Mouse (Mus musculus) hindbrain, embryonic 12.5 days (tissue): ENCODE data around the gene Gm4756. TPM values are rescaled to one million over a fixed set of nuclear protein-coding genes. Genes with fewer than 3 reads are reported as not detected.
"Not testable (repeated sequence)": the region's sequence is repeated elsewhere in the genome, so short reads cannot be mapped to it uniquely, and the experiment has no call there.

Experiments
- ATAC-seq: fragments of 200-750 bp; cut with Nextera tagmentation; 2 replicates; pipeline ENCODE4 v1.8.0; 2017; ENCODE audit warnings: moderate TSS enrichment; ENCODE audit not compliant: low FRiP score
- H3K27ac ChIP-seq: fragments of 300-500 bp; sonication (generic); 2 replicates; pipeline ENCODE4 v1.5.1; 2016; ENCODE audit warnings: mild to moderate bottlenecking
- H3K27me3 ChIP-seq: fragments of 300-500 bp; sonication (generic); 2 replicates; pipeline ENCODE4 v1.6.1; 2016; ENCODE audit warnings: mild to moderate bottlenecking
- H3K36me3 ChIP-seq: fragments of 300-500 bp; sonication (generic); 2 replicates; pipeline ENCODE4 v1.6.1; 2016; ENCODE audit warnings: mild to moderate bottlenecking
- H3K4me1 ChIP-seq: fragments of 300-500 bp; sonication (generic); 2 replicates; pipeline ENCODE4 v1.6.1; 2016
- H3K4me2 ChIP-seq: fragments of 300-500 bp; sonication (generic); replicated peaks from 2 replicates; pipeline ENCODE4 v1.6.1; 2016; ENCODE audit warnings: mild to moderate bottlenecking
- H3K4me3 ChIP-seq: fragments of 300-500 bp; sonication (generic); 2 replicates; pipeline ENCODE4 v1.5.1; 2016; ENCODE audit warnings: mild to moderate bottlenecking
- H3K9ac ChIP-seq: fragments of 300-500 bp; sonication (generic); 2 replicates; pipeline ENCODE4 v1.6.1; 2016; ENCODE audit warnings: mild to moderate bottlenecking, moderate library complexity
- H3K9me3 ChIP-seq: fragments of 300-500 bp; sonication (generic); replicated peaks from 2 replicates; pipeline ENCODE4 v1.6.1; 2016; ENCODE audit warnings: mild to moderate bottlenecking
- WGBS: fragments of 180-500 bp; shearing (Covaris S2); methylation state at CpG from one replicate; pipeline ENCODE4 v1.1.7; 2016; 5-methylcytosine and 5-hydroxymethylcytosine counted together
- polyA plus RNA-seq: library from polyadenylated mRNA; unstranded; fragments of >200 nt; fragmentation: Nextera tagmentation; extraction: Ambion mirVana; gene quantifications from 2 replicates; pipeline ENCODE4 v1.2.1, GENCODE M21; 2016

The Gm4756 gene
- polyA plus RNA-seq, 1 experiment from 2014 or later: not detected

- H3K36me3 ChIP-seq: no peaks in the 10 kb centered on the region
- no peak overlapping the region for H3K4me3 ChIP-seq
- H3K27ac ChIP-seq: no peak overlapping the region
- no peaks in the 10 kb centered on the region for H3K27me3 ChIP-seq
- WGBS: 90% methylated on average over 7 of the region's 7 CpGs
- H3K9me3 ChIP-seq: no peaks in the 10 kb centered on the region; the same call in 1 of the 2 replicates
- H3K9ac ChIP-seq: no peak overlapping the region
- no peaks in the 10 kb centered on the region for H3K4me1 ChIP-seq
- ATAC-seq: no peak
- no peak overlapping the region for H3K4me2 ChIP-seq
Observed at GRCm38 (mm10) chr12:72628751-72629150, 20.7 kb downstream of the Gm4756 start.

- Histone ChIP-seq H3K36me3 (no peaks in the 10 kb centered on the region), H3K9ac (no peak overlapping the region), H3K27ac (no peak overlapping the region), H3K9me3 (no peaks in the 10 kb centered on the region), H3K27me3 (no peaks in the 10 kb centered on the region), H3K4me1 (no peaks in the 10 kb centered on the region), H3K4me2 (no peak overlapping the region), H3K4me3 (no peak overlapping the region)
- ATAC-seq: no peak
- WGBS: 89% methylated on average over 5 of the region's 5 CpGs
Observed at GRCm38 (mm10) chr12:72622853-72623496, 26.5 kb downstream of the Gm4756 start.

GRCm38 (mm10) chr12:72621441-72621840, 28.0 kb downstream of the Gm4756 start:
- ATAC-seq: no peak
- no peaks in the 10 kb centered on the region for H3K36me3 ChIP-seq
- 83% methylated on average over 1 of the region's 1 CpGs for WGBS

GRCm38 (mm10) chr12:72620856-72621255, 28.6 kb downstream of the Gm4756 start:
- WGBS: 94% methylated on average over 7 of the region's 7 CpGs
- Histone ChIP-seq H3K9me3 (no peaks in the 10 kb centered on the region), H3K4me2 (no peak overlapping the region)

More at GRCm38 (mm10) chr12:72621441-72621840, 28.0 kb downstream of the Gm4756 start:
- Histone ChIP-seq H3K27me3 (no peaks in the 10 kb centered on the region), H3K4me3 (no peak overlapping the region), H3K9ac (no peak overlapping the region), H3K27ac (no peak overlapping the region), H3K4me2 (no peak overlapping the region), H3K9me3 (no peaks in the 10 kb centered on the region), H3K4me1 (no peaks in the 10 kb centered on the region)

GRCm38 (mm10) chr12:72612053-72612452, 37.4 kb downstream of the Gm4756 start:
- Histone ChIP-seq H3K4me3 (no peak overlapping the region), H3K9me3 (no peaks in the 10 kb centered on the region), H3K27me3 (no peaks in the 10 kb centered on the region), H3K36me3 (no peaks in the 10 kb centered on the region), H3K4me1 (no peaks in the 10 kb centered on the region), H3K4me2 (no peak overlapping the region), H3K27ac (no peak overlapping the region), H3K9ac (no peak overlapping the region)
- WGBS: 92% methylated on average over 3 of the region's 3 CpGs
- no peak for ATAC-seq

More at GRCm38 (mm10) chr12:72620856-72621255, 28.6 kb downstream of the Gm4756 start:
- H3K4me1 ChIP-seq: no peaks in the 10 kb centered on the region
- ATAC-seq: no peak
- H3K36me3 ChIP-seq: no peaks in the 10 kb centered on the region
- H3K9ac ChIP-seq: no peak overlapping the region
- H3K27me3 ChIP-seq: no peaks in the 10 kb centered on the region
- no peak overlapping the region for H3K4me3 ChIP-seq
- H3K27ac ChIP-seq: no peak overlapping the region

- WGBS: 97% methylated on average over 2 of the region's 2 CpGs
- ATAC-seq: not testable (repeated sequence)
Observed at GRCm38 (mm10) chr12:72598731-72599130, 50.7 kb downstream of the Gm4756 start.

GRCm38 (mm10) chr12:72594001-72594400, 55.5 kb downstream of the Gm4756 start:
- no peaks in the 10 kb centered on the region for H3K27me3 ChIP-seq
- no peaks in the 10 kb centered on the region; the same call in 1 of the 2 replicates for H3K9me3 ChIP-seq
- ATAC-seq: no peak
- H3K9ac ChIP-seq: no peak overlapping the region
- no peak overlapping the region for H3K27ac ChIP-seq
- H3K36me3 ChIP-seq: no peaks in the 10 kb centered on the region
- H3K4me3 ChIP-seq: no peak overlapping the region
- 56% methylated on average over 2 of the region's 2 CpGs for WGBS
- H3K4me1 ChIP-seq: no peaks in the 10 kb centered on the region
- no peak overlapping the region for H3K4me2 ChIP-seq

More at GRCm38 (mm10) chr12:72598731-72599130, 50.7 kb downstream of the Gm4756 start:
- not testable (repeated sequence) for H3K4me1 ChIP-seq, H3K9ac ChIP-seq, H3K27me3 ChIP-seq, H3K27ac ChIP-seq, H3K36me3 ChIP-seq, H3K9me3 ChIP-seq, H3K4me2 ChIP-seq, H3K4me3 ChIP-seq

- no peaks in the 10 kb centered on the region for H3K36me3 ChIP-seq
- no peaks in the 10 kb centered on the region for H3K27me3 ChIP-seq
- no peak overlapping the region for H3K4me2 ChIP-seq
- no peak for ATAC-seq
- no peak overlapping the region for H3K27ac ChIP-seq
- no peak overlapping the region for H3K9ac ChIP-seq
- no peak overlapping the region for H3K4me3 ChIP-seq
- H3K4me1 ChIP-seq: no peaks in the 10 kb centered on the region
- no peaks in the 10 kb centered on the region for H3K9me3 ChIP-seq
Observed at GRCm38 (mm10) chr12:72592991-72593390, 56.5 kb downstream of the Gm4756 start.

GRCm38 (mm10) chr12:72585339-72585738, 64.1 kb downstream of the Gm4756 start:
- Histone ChIP-seq H3K27me3 (no peaks in the 10 kb centered on the region), H3K9ac (no peak overlapping the region), H3K36me3 (peaks cover 3% of the 10 kb centered on the region; the same call in 1 of the 2 replicates), H3K9me3 (0 out of 2 replicates have a peak, but pooled peaks cover 4% of the 10 kb centered on the region), H3K27ac (no peak overlapping the region), H3K4me1 (no peaks in the 10 kb centered on the region), H3K4me2 (no peak overlapping the region), H3K4me3 (no peak overlapping the region)
- WGBS: 96% methylated on average over 1 of the region's 1 CpGs
- ATAC-seq: no peak

- 91% methylated on average over 2 of the region's 2 CpGs for WGBS
- ATAC-seq: no peak
- H3K4me2 ChIP-seq: no peak overlapping the region
- H3K27me3 ChIP-seq: no peaks in the 10 kb centered on the region
- no peak overlapping the region for H3K27ac ChIP-seq
- H3K36me3 ChIP-seq: peaks cover 7% of the 10 kb centered on the region; the same call in 1 of the 2 replicates
- no peak overlapping the region for H3K9ac ChIP-seq
- no peaks in the 10 kb centered on the region for H3K4me1 ChIP-seq
- H3K4me3 ChIP-seq: no peak overlapping the region
- 0 out of 2 replicates have a peak, but pooled peaks cover 4% of the 10 kb centered on the region for H3K9me3 ChIP-seq
Observed at GRCm38 (mm10) chr12:72583099-72583498, 66.4 kb downstream of the Gm4756 start.

- no peaks in the 10 kb centered on the region for H3K4me1 ChIP-seq
- peaks cover 7% of the 10 kb centered on the region; the same call in 1 of the 2 replicates for H3K36me3 ChIP-seq
- H3K9me3 ChIP-seq: 0 out of 2 replicates have a peak, but pooled peaks cover 4% of the 10 kb centered on the region
- H3K27me3 ChIP-seq: no peaks in the 10 kb centered on the region
- no peak overlapping the region for H3K27ac ChIP-seq
- WGBS: 90% methylated on average over 3 of the region's 3 CpGs
- H3K9ac ChIP-seq: no peak overlapping the region
- no peak overlapping the region for H3K4me2 ChIP-seq
- no peak overlapping the region for H3K4me3 ChIP-seq
- ATAC-seq: no peak
Observed at GRCm38 (mm10) chr12:72582021-72582420, 67.4 kb downstream of the Gm4756 start.

- no peaks in the 10 kb centered on the region for H3K27me3 ChIP-seq
- H3K4me3 ChIP-seq: no peak overlapping the region
- no peak overlapping the region for H3K9ac ChIP-seq
- no peak for ATAC-seq
- H3K36me3 ChIP-seq: peaks cover 3% of the 10 kb centered on the region; the same call in 1 of the 2 replicates
- no peak overlapping the region for H3K4me2 ChIP-seq
- WGBS: 92% methylated on average over 4 of the region's 4 CpGs
- no peak overlapping the region for H3K27ac ChIP-seq
- no peaks in the 10 kb centered on the region for H3K4me1 ChIP-seq
- no peaks in the 10 kb centered on the region for H3K9me3 ChIP-seq
Observed at GRCm38 (mm10) chr12:72564281-72564795, 85.1 kb downstream of the Gm4756 start.

GRCm38 (mm10) chr12:72554347-72554746, 95.1 kb downstream of the Gm4756 start:
- H3K4me1 ChIP-seq: no peaks in the 10 kb centered on the region
- peaks cover 5% of the 10 kb centered on the region for H3K36me3 ChIP-seq
- WGBS: 79% methylated on average over 4 of the region's 4 CpGs
- no peak overlapping the region for H3K9ac ChIP-seq
- no peak overlapping the region for H3K4me3 ChIP-seq
- H3K27ac ChIP-seq: no peak overlapping the region
- no peaks in the 10 kb centered on the region for H3K9me3 ChIP-seq
- no peak for ATAC-seq
- no peaks in the 10 kb centered on the region for H3K27me3 ChIP-seq
- no peak overlapping the region for H3K4me2 ChIP-seq
